Mouse (Mus musculus) neural tube, embryonic 11.5 days (tissue): ENCODE data around the gene Kank2. TPM values are rescaled to one million over a fixed set of nuclear protein-coding genes. Genes with fewer than 3 reads are reported as not detected.
"Not testable (repeated sequence)": the region's sequence is repeated elsewhere in the genome, so short reads cannot be mapped to it uniquely, and the experiment has no call there.

Experiments
- ATAC-seq: fragments of 200-750 bp; cut with Nextera tagmentation; 2 replicates; pipeline ENCODE4 v1.8.0; 2017; ENCODE audit warnings: moderate number of reproducible peaks, mild to moderate bottlenecking, moderate TSS enrichment, moderate library complexity; ENCODE audit not compliant: insufficient read depth, low FRiP score, low TSS enrichment
- DNase-seq: peaks from one replicate; pipeline ENCODE4 v3.0.0-alpha.2; 2015; ENCODE audit warnings: low spot score
- H3K27ac ChIP-seq: fragments of 300-500 bp; sonication (generic); 2 replicates; pipeline ENCODE4 v1.5.1; 2014; ENCODE audit warnings: low read depth, mild to moderate bottlenecking, low read length
- H3K27me3 ChIP-seq: fragments of 300-500 bp; sonication (generic); 2 replicates; pipeline ENCODE4 v1.6.1; 2014; ENCODE audit warnings: mild to moderate bottlenecking, low read length, mixed read lengths; ENCODE audit not compliant: control insufficient read depth, insufficient read depth
- H3K36me3 ChIP-seq: fragments of 300-500 bp; sonication (generic); 2 replicates; pipeline ENCODE4 v1.6.1; 2014; ENCODE audit warnings: mild to moderate bottlenecking, low read length, moderate library complexity, mixed read lengths; ENCODE audit not compliant: control insufficient read depth, insufficient read depth
- H3K4me1 ChIP-seq: fragments of 300-500 bp; sonication (generic); 2 replicates; pipeline ENCODE4 v1.6.1; 2014; ENCODE audit warnings: low read length, mixed read lengths; ENCODE audit not compliant: control insufficient read depth, insufficient read depth
- H3K4me2 ChIP-seq: fragments of 300-500 bp; sonication (generic); 2 replicates; pipeline ENCODE4 v1.6.1; 2014; ENCODE audit warnings: low read depth, mild to moderate bottlenecking, moderate library complexity
- H3K4me3 ChIP-seq: fragments of 300-500 bp; sonication (generic); 2 replicates; pipeline ENCODE4 v1.5.1; 2014; ENCODE audit warnings: low read depth, low read length
- H3K9ac ChIP-seq: fragments of 300-500 bp; sonication (generic); 2 replicates; pipeline ENCODE4 v1.6.1; 2014; ENCODE audit warnings: mild to moderate bottlenecking, low read length
- H3K9me3 ChIP-seq: fragments of 300-500 bp; sonication (generic); 2 replicates; pipeline ENCODE4 v1.6.1; 2016; ENCODE audit warnings: low read length; ENCODE audit not compliant: control insufficient read depth
- WGBS: fragments of 180-500 bp; shearing (Covaris S2); extraction: QIAGEN DNeasy Blood & Tissue Kit; methylation state at CpG from one replicate; pipeline ENCODE4 v1.1.7; 2014; 5-methylcytosine and 5-hydroxymethylcytosine counted together
- polyA plus RNA-seq: library from polyadenylated mRNA; unstranded; fragments of >200 nt; fragmentation: Nextera tagmentation; extraction: Ambion mirVana; gene quantifications from 2 replicates; pipeline ENCODE4 v1.2.1, GENCODE M21; 2014

The Kank2 gene
- polyA plus RNA-seq, 1 experiment from 2014 or later = 3.7 TPM

DNA sequence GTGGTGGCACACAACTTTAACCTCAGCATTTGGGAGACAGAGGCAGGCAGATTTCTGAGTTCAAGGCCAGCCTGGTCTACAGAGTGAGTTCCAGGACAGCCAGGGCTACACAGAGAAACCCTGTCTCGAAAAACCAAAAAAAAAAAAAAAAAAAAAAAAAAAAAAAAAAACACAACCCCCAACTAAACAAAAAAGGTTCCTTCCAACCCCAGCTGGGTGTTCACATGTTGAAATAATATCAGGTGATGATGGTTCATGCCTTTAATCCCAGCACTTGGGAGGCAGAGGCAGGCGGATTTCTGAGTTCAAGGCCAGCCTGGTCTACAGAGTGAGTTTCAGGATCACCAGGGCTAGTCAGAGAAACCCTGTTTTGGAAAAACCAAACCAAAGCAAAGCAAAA, 12.2 kb downstream of the Kank2 start:
- not testable (repeated sequence) for H3K9me3 ChIP-seq, H3K27ac ChIP-seq, ATAC-seq, H3K4me2 ChIP-seq, H3K4me3 ChIP-seq, H3K27me3 ChIP-seq, H3K36me3 ChIP-seq, H3K4me1 ChIP-seq, DNase-seq, H3K9ac ChIP-seq
- WGBS = 84% methylated on average over 1 of the region's 2 CpGs

DNA sequence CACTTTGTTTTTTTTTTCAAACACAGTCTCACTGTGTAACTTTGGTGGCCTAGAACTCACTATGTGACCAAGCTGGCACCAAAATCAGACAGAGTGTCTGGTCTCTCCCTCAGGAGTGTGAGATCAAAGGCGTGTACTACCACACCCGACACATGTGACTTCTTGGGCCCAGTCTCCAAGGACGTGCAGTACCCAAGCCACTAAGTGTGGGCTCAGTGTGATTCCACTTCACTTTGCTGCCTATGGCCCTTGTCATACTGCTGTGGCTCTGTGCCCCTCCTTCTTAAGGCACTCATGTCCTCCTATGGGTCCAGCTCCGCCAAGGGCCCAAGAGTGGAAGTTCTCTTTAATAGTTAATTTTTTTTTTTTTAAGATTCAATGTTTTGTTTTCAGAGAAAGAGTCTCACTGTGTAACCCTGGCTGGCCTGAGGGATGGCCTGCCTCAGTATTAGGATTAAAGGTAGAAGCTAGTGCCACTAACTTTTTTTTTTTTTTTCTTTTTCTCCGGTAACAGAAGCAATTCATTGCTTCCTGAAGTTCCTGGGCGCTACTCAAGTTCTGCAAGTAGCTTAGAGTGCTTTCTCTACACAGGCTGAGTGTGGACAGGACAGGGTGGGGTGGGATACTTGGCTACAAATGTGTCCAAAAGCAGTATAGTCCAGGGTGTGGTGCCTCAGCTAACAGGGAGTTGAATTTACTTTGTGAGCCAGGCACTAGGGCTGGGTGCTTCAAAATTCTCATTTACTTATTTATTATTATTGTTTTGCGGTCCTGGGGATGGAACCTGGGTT, 13.8 kb downstream of the Kank2 start:
- Histone ChIP-seq H3K36me3 (peaks cover 2% of the 10 kb centered on the region), H3K9ac (no peak overlapping the region), H3K9me3 (no peaks in the 10 kb centered on the region), H3K27ac (no peak overlapping the region), H3K4me1 (no peaks in the 10 kb centered on the region), H3K4me3 (no peak overlapping the region), H3K4me2 (no peak overlapping the region), H3K27me3 (no peaks in the 10 kb centered on the region)
- DNase-seq (no peak), ATAC-seq (no peak)
- 91% methylated on average over 7 of the region's 7 CpGs for WGBS

DNA sequence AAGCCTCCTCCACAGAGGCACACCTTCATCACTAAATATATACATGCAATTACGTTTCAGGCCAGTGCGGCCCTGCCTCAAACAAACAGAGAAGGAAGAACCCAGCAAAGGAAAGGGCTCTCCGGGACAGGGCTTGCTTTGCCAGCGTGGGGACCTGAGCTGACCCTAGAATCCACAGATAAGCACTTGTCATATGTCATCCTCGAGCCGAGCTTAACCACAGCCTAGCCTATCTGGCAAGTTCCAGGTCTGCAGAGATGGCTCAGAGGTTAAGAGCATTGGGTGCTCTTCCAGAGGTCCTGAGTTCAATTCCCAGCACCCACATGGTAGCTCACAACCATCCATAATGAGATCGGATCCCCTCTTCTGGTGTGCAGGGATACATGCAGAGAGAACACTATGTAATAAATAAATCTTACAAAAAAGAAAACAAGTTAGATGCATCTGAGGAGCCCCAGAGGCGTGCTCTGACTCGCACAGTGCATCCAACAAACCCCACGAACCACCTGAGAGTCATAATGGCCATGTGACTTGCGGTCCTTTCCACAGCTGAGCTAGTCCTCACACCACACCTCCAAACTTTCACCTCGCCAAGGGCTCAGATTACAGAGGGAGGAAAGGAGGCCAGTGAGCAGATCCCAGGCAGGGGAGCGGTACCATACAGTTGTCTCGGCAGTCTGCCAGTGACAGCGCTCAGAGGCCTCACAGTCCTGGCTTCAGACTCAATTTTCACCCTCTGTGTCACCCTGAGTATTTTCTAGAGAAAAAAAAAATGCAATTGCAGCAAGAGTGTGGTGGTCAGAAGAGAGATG, 16.7 kb downstream of the Kank2 start:
- ATAC-seq = no peak
- H3K36me3 ChIP-seq = peaks cover 14% of the 10 kb centered on the region

DNA sequence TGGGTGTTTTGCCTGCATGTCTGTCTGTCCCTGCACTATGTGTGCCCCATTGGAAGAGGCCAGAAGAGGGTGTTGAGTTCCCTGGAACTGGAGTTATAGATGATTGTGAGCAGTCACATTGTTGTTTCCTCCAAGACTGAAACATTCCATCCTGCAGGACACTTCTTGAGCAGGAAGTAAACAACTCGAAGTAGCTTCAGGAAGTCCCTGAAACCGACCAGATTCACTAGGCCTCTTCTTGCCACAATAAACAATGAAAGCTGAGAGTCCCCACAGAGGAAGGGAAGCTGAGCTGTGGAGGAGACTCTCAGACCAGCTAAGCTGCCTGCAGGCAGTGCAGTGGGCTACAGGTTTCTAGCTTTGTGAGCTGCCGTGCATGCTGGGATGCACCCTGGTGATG, 20.8 kb downstream of the Kank2 start:
- H3K9ac ChIP-seq = no peak overlapping the region
- no peaks in the 10 kb centered on the region for H3K9me3 ChIP-seq
- ATAC-seq (no peak), DNase-seq (no peak)
- WGBS = 87% methylated on average over 3 of the region's 3 CpGs
- H3K27ac ChIP-seq = no peak overlapping the region
- H3K4me3 ChIP-seq = no peak overlapping the region
- H3K4me1 ChIP-seq = no peaks in the 10 kb centered on the region
- no peak overlapping the region for H3K4me2 ChIP-seq
- no peaks in the 10 kb centered on the region for H3K27me3 ChIP-seq
- H3K36me3 ChIP-seq = peaks cover 14% of the 10 kb centered on the region

More for the DNA sequence above, 16.7 kb downstream of the Kank2 start:
- no peak for DNase-seq
- Histone ChIP-seq H3K27ac (no peak overlapping the region), H3K27me3 (no peaks in the 10 kb centered on the region), H3K4me3 (no peak overlapping the region), H3K4me2 (no peak overlapping the region), H3K9ac (no peak overlapping the region), H3K9me3 (no peaks in the 10 kb centered on the region), H3K4me1 (no peaks in the 10 kb centered on the region)
- 79% methylated on average over 15 of the region's 15 CpGs for WGBS

DNA sequence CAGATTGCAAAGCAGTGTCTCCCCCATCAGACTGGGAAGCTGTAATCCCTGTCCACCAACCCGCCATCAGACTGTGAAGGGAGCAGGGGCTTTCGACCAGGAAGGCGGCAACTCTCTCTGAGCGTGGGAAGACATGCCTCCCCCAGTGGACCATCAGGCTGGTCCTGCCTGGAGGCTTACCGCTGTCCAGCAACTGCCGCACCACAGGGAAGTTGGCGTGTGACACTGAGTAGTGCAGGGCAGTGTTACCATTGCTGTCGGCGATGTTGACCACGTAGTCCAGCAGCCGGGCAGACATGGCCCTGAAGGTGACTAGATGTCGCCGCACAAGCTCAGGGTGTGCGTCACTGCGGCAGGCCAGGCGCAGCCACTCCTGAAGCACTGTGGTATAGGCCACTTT, 24.2 kb downstream of the Kank2 start:
- DNase-seq (no peak), ATAC-seq (no peak)
- H3K27me3 ChIP-seq = no peaks in the 10 kb centered on the region
- H3K36me3 ChIP-seq = peaks cover 9% of the 10 kb centered on the region
- H3K27ac ChIP-seq = no peak overlapping the region
- H3K9me3 ChIP-seq = no peaks in the 10 kb centered on the region
- no peaks in the 10 kb centered on the region for H3K4me1 ChIP-seq
- H3K4me2 ChIP-seq = no peak overlapping the region
- H3K4me3 ChIP-seq = no peak overlapping the region
- WGBS = 93% methylated on average over 16 of the region's 16 CpGs
- no peak overlapping the region for H3K9ac ChIP-seq

DNA sequence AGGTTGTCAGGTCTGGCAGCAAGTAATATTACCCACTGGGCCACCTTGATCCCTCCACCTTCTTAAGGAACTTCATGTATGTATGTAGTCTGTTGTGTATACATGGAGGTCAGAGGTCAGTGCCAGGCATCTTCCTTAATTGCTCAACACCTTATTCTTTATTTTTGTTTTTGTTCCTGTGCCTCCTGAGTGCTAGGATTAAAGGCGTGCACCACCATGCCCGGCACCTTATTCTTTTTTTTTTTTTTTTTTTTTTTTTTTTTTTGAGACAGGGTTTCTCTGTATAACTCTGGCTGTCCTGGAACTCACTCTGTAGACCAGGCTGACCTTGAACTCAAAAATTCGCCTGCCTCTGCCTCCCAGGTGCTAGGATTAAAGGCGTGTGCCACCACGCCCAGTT, 25.1 kb downstream of the Kank2 start:
- H3K27me3 ChIP-seq, H3K9ac ChIP-seq, DNase-seq, ATAC-seq, H3K9me3 ChIP-seq, H3K4me1 ChIP-seq, H3K4me3 ChIP-seq, H3K27ac ChIP-seq, H3K4me2 ChIP-seq, H3K36me3 ChIP-seq: not testable (repeated sequence)
- 82% methylated on average over 5 of the region's 5 CpGs for WGBS

DNA sequence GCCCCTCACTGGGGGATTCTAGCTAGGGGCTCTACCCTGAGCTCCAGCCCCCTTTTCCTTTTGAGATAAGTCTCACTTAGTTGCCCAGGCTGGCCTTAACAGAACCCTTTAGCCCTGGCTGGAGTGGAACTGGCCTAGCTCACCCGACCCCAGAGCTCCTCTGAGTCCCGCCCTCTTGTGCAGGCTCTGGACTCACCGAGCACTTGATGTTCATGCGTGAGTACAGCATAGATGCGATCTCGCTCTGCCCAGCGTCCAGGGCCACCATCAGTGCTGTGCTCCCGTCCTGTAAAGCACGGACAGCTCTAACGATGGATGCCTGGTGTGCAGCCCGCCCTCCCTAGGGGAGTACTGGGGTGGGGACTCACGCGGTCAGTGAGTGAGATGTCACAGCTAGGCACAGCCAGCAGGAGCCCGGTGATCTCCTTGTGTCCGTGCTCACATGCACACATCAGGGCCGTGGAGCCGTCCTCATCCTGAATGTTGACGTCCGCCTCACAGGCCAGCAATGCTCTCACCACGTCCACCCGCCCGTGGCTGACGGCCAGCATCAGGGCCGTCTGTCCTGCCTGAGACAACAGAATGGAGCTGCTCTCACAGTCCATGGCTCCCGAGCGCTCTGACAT, 28.9 kb downstream of the Kank2 start:
- WGBS = 84% methylated on average over 26 of the region's 26 CpGs
- Histone ChIP-seq H3K4me3 (no peak overlapping the region), H3K27ac (no peak overlapping the region), H3K4me1 (peaks cover 4% of the 10 kb centered on the region; the same call in 1 of the 2 replicates), H3K4me2 (no peak overlapping the region), H3K27me3 (no peaks in the 10 kb centered on the region), H3K9me3 (no peaks in the 10 kb centered on the region), H3K9ac (no peak overlapping the region), H3K36me3 (no peaks in the 10 kb centered on the region; the same call in 1 of the 2 replicates)
- ATAC-seq = no peak
- DNase-seq = no peak

- Histone ChIP-seq H3K27me3 (no peaks in the 10 kb centered on the region), H3K27ac (no peak overlapping the region), H3K36me3 (no peaks in the 10 kb centered on the region; the same call in 1 of the 2 replicates), H3K9me3 (no peaks in the 10 kb centered on the region), H3K4me2 (no peak overlapping the region), H3K9ac (no peak overlapping the region), H3K4me3 (no peak overlapping the region), H3K4me1 (peaks cover 4% of the 10 kb centered on the region; the same call in 1 of the 2 replicates)
- ATAC-seq (no peak), DNase-seq (no peak)
- 53% methylated on average over 13 of the region's 13 CpGs for WGBS
These were observed 29.8 kb downstream of the Kank2 start for GRCm38 (mm10) chr9:21768511-21769411.
